In genomic region chr1:34389234-34389891, GRCm38 (mm10) we compare ENCODE assay signal across 9 mouse cellular contexts. TPM values are rescaled to one million over a fixed set of nuclear protein-coding genes. Genes with fewer than 3 reads are reported as not detected.
DNase-seq lines count a peak whose midpoint lies in the region; ATAC-seq and TF ChIP-seq lines count a peak whose summit lies in the region.
"Had no signal": no experiment of that assay in that cellular context is flagged by ENCODE, and none has a peak within 500 bp of the region (broad histone marks: within the 10 kb centered on the region; RNA-seq: fewer than 3 reads in every experiment).

No protein-coding gene starts in this region.

- no peak overlapping the region for H3K4me2 ChIP-seq in kidney, embryonic 16.5 days (replicated peaks; ENCODE audit: low read depth, low read length)
- H3K4me2 ChIP-seq in stomach, embryonic 15.5 days = no peak overlapping the region; the same call in 1 of the 2 replicates

- H3K9ac ChIP-seq in liver, adult 2 months (ENCODE audit: low read depth, low read length) = no peak overlapping the region
- no peak overlapping the region for H3K9ac ChIP-seq in heart, adult 2 months (ENCODE audit: low read depth, low read length)
- H3K9ac ChIP-seq in kidney, embryonic 16.5 days (replicated peaks; ENCODE audit: low read length) = no peak overlapping the region
- H3K9ac ChIP-seq in stomach, embryonic 15.5 days = no peak overlapping the region

- TF ChIP-seq CTCF in liver, adult 2 months (IDR thresholded peaks at IDR 0.05; ENCODE audit: low read depth, low read length) = no peak
- no peak for TF ChIP-seq CTCF in heart, adult 2 months (IDR thresholded peaks at IDR 0.05)

- H3K27ac ChIP-seq in liver, adult 2 months (replicated peaks; ENCODE audit: insufficient read depth, low read depth, low read length) = no peak overlapping the region; the same call in 1 of the 2 replicates
- H3K27ac ChIP-seq in heart, adult 2 months = peak overlapping the region; percentile 75
- peak overlapping the region; percentile 79 for H3K27ac ChIP-seq in kidney, embryonic 16.5 days (ENCODE audit: low read length)
- peak overlapping the region; percentile 85 for H3K27ac ChIP-seq in stomach, embryonic 15.5 days

- no peak for TF ChIP-seq EP300 in heart, adult 2 months (IDR thresholded peaks at IDR 0.05; ENCODE audit: insufficient read depth, low read depth, low read length)

- no peaks in the 10 kb centered on the region for H3K9me3 ChIP-seq in kidney, embryonic 16.5 days (ENCODE audit: low read length)
- H3K9me3 ChIP-seq in stomach, embryonic 15.5 days = no peaks in the 10 kb centered on the region

- no peak for TF ChIP-seq POLR2A in liver, adult 2 months (IDR thresholded peaks at IDR 0.05; ENCODE audit: extremely low read depth, insufficient read depth, low read length)
- no peak for TF ChIP-seq POLR2A in heart, adult 2 months (IDR thresholded peaks at IDR 0.05; ENCODE audit: insufficient read depth, low read depth, low read length)

- ATAC-seq in kidney, embryonic 16.5 days (ENCODE audit: low FRiP score, low TSS enrichment) = peak; percentile 63; the same call in 1 of the 2 replicates
- peak; percentile 50; the same call in 1 of the 2 replicates for ATAC-seq in stomach, embryonic 15.5 days (ENCODE audit: insufficient read depth, low FRiP score, low read depth)
- ATAC-seq: hindbrain, embryonic 16.5 days had no signal

- intact Hi-C loops in heart, adult 2 months (cut with DNase I) = loop anchor here (5.0 kb wide), 2 partner anchors 77 to 382 kb away; no protein-coding TSS in a partner anchor

- DNase-seq in liver, adult 2 months (ENCODE audit: extremely low read depth, low read depth, low spot score) = peak; percentile 42
- DNase-seq in liver = no peak
- peak in 1 of 2 experiments; percentile 49 for DNase-seq in heart, adult 2 months
- no peak for DNase-seq in cerebellum, adult 11 months
- no peak for DNase-seq in cerebellum, postnatal 25 days
- no peak for DNase-seq in spleen, postnatal 4 days (ENCODE audit: low spot score in 2 of 2)

- WGBS in liver, adult 2 months = 73% methylated on average over 6 of the region's 6 CpGs
- 36% methylated on average over 6 of the region's 6 CpGs for WGBS in heart, adult 2 months
- 72% methylated on average over 6 of the region's 6 CpGs for WGBS in kidney, embryonic 16.5 days
- 38% methylated on average over 6 of the region's 6 CpGs for WGBS in stomach, embryonic 15.5 days

- H3K4me1 ChIP-seq in liver, adult 2 months (ENCODE audit: control insufficient read depth, insufficient read depth, low read length) = peaks cover 9% of the 10 kb centered on the region
- peaks cover 20% of the 10 kb centered on the region for H3K4me1 ChIP-seq in heart, adult 2 months (ENCODE audit: control insufficient read depth, insufficient read depth, low read length)
- H3K4me1 ChIP-seq in kidney, embryonic 16.5 days (ENCODE audit: insufficient read depth, low read length) = 0 out of 2 replicates have a peak, but pooled peaks cover 5% of the 10 kb centered on the region
- H3K4me1 ChIP-seq in stomach, embryonic 15.5 days = 0 out of 2 replicates have a peak, but pooled peaks cover 4% of the 10 kb centered on the region

- H3K4me3 ChIP-seq in liver, adult 2 months (ENCODE audit: insufficient read depth, low read depth, low read length) = no peak overlapping the region
- H3K4me3 ChIP-seq in heart, adult 2 months = peak overlapping the region; percentile 20; the same call in 1 of the 2 replicates
- no peak overlapping the region for H3K4me3 ChIP-seq in kidney, embryonic 16.5 days (ENCODE audit: low read length)
- no peak overlapping the region for H3K4me3 ChIP-seq in stomach, embryonic 15.5 days (replicated peaks)

- H3K79me2 ChIP-seq in liver, adult 2 months (ENCODE audit: control insufficient read depth, insufficient read depth, low read length) = no peaks in the 10 kb centered on the region
- H3K79me2 ChIP-seq in heart, adult 2 months (replicated peaks; ENCODE audit: control insufficient read depth, insufficient read depth, low read length) = no peaks in the 10 kb centered on the region

- no peaks in the 10 kb centered on the region for H3K27me3 ChIP-seq in liver, adult 2 months (ENCODE audit: control insufficient read depth, insufficient read depth, low read length)
- no peaks in the 10 kb centered on the region for H3K27me3 ChIP-seq in heart, adult 2 months (ENCODE audit: control insufficient read depth, insufficient read depth, low read length)
- no peaks in the 10 kb centered on the region for H3K27me3 ChIP-seq in kidney, embryonic 16.5 days (ENCODE audit: insufficient read depth, low read length)
- no peaks in the 10 kb centered on the region for H3K27me3 ChIP-seq in stomach, embryonic 15.5 days (replicated peaks)

- no peaks in the 10 kb centered on the region for H3K36me3 ChIP-seq in liver, adult 2 months (ENCODE audit: control insufficient read depth, insufficient read depth, low read length)
- no peaks in the 10 kb centered on the region for H3K36me3 ChIP-seq in heart, adult 2 months (ENCODE audit: control insufficient read depth, insufficient read depth, low read length)
- no peaks in the 10 kb centered on the region for H3K36me3 ChIP-seq in kidney, embryonic 16.5 days (ENCODE audit: insufficient read depth, low read length)
- no peaks in the 10 kb centered on the region for H3K36me3 ChIP-seq in stomach, embryonic 15.5 days

RNA-seq across cellular contexts. Expression of gene Ccdc115, which starts 50.1 kb away (rescaled TPM):
- 12.1 and 13.5 TPM in 2 replicates for total RNA-seq in liver, adult 2 months (2014; rRNA removed)
- polyA plus RNA-seq in liver, adult 2 months (2012; rRNA removed) = 10.7 and 12.9 TPM in 2 replicates
- total RNA-seq in heart, adult 2 months (2021) = 10 to 100 TPM; 15.1 to 15.2 TPM
- 15.5 and 17.8 TPM in 2 replicates for polyA plus RNA-seq in heart, adult 2 months (2012; rRNA removed)
- polyA plus RNA-seq in kidney, embryonic 16.5 days (2015; fragmentation: Nextera tagmentation; extraction: Ambion mirVana) = 56.6 and 59.2 TPM in 2 replicates
- 52.6 and 55.5 TPM in 2 replicates for polyA plus RNA-seq in stomach, embryonic 15.5 days (2015; fragmentation: Nextera tagmentation; extraction: Ambion mirVana)

RNA-seq across cellular contexts. Expression of gene Imp4, which starts 50.3 kb away (rescaled TPM):
- 11.2 and 17.0 TPM in 2 replicates for total RNA-seq in liver, adult 2 months (2014; rRNA removed)
- polyA plus RNA-seq in liver, adult 2 months (2012; rRNA removed) = 32.1 and 36.2 TPM in 2 replicates
- total RNA-seq in heart, adult 2 months (2021) = 10 to 100 TPM; 26.5 to 28.6 TPM
- 21.1 and 24.2 TPM in 2 replicates for polyA plus RNA-seq in heart, adult 2 months (2012; rRNA removed)
- 99.9 and 105 TPM in 2 replicates for polyA plus RNA-seq in kidney, embryonic 16.5 days (2015; fragmentation: Nextera tagmentation; extraction: Ambion mirVana)
- 83.6 and 84.8 TPM in 2 replicates for polyA plus RNA-seq in stomach, embryonic 15.5 days (2015; fragmentation: Nextera tagmentation; extraction: Ambion mirVana)
